Mouse (Mus musculus): Measurements from ENCODE around the gene Myo1a.

DNA sequence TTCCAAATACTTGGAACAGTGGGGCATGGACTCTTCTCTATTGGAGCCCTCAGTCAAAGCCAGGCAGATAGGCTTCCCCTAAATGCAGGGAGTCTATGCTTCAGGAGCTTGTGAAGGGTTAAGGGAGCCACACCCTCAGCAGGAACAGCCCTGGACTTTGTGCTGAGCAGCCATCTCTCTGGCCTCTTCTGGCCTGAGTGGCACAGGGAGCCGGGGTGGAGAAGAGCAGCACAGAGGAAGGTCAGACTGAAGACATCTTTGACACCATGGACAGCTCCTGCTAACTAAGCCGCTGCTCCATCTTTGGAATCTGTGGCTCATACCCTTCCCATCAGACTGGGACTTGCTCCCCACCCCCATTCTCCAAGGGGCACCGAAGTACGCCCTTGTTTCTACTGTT, 1.7 kb upstream of the Myo1a start:
- no peak for TF ChIP-seq CTCF (IDR thresholded peaks at IDR 0.05; ENCODE audit: control insufficient read depth, insufficient read depth, low read length)
- TF ChIP-seq POLR2A (IDR thresholded peaks at IDR 0.05; ENCODE audit: borderline replicate concordance, control insufficient read depth, low read depth, low read length), result no peak
